Mouse (Mus musculus) hindbrain, postnatal 0 days (tissue): ENCODE results near the gene Tnfrsf23. TPM values are rescaled to one million over a fixed set of nuclear protein-coding genes. Genes with fewer than 3 reads are reported as not detected.

Experiments used
- ATAC-seq: fragments of 200-750 bp; cut with Nextera tagmentation; 2 replicates; pipeline ENCODE4 v1.8.0; 2017; ENCODE audit warnings: mild to moderate bottlenecking, moderate TSS enrichment, moderate library complexity
- DNase-seq: peaks from one replicate; pipeline ENCODE4 v3.0.0-alpha.2; 2015; ENCODE audit warnings: low spot score
- H3K27ac ChIP-seq: fragments of 300-500 bp; sonication (generic); 2 replicates; pipeline ENCODE4 v1.5.1; 2014; ENCODE audit warnings: mild to moderate bottlenecking
- H3K27me3 ChIP-seq: fragments of 300-500 bp; sonication (generic); 2 replicates; pipeline ENCODE4 v1.6.1; 2014; ENCODE audit warnings: low read length, mixed read lengths; ENCODE audit not compliant: insufficient read depth
- H3K36me3 ChIP-seq: fragments of 300-500 bp; sonication (generic); 2 replicates; pipeline ENCODE4 v1.6.1; 2014; ENCODE audit warnings: low read length, mixed read lengths; ENCODE audit not compliant: insufficient read depth
- H3K4me1 ChIP-seq: fragments of 300-500 bp; sonication (generic); 2 replicates; pipeline ENCODE4 v1.6.1; 2014; ENCODE audit warnings: antibody characterized with exemption, low read length, mixed read lengths; ENCODE audit not compliant: insufficient read depth
- H3K4me2 ChIP-seq: fragments of 300-500 bp; sonication (generic); 2 replicates; pipeline ENCODE4 v1.6.1; 2014; ENCODE audit warnings: low read depth, mild to moderate bottlenecking, low read length, moderate library complexity, mixed read lengths
- H3K4me3 ChIP-seq: fragments of 300-500 bp; sonication (generic); 2 replicates; pipeline ENCODE4 v1.5.1; 2014; ENCODE audit warnings: low read length
- H3K9ac ChIP-seq: fragments of 300-500 bp; sonication (generic); replicated peaks from 2 replicates; pipeline ENCODE4 v1.6.1; 2014; ENCODE audit warnings: mild to moderate bottlenecking, low read length, moderate library complexity, mixed read lengths
- H3K9me3 ChIP-seq: fragments of 300-500 bp; sonication (generic); 2 replicates; pipeline ENCODE4 v1.6.1; 2016; ENCODE audit warnings: low read length, mixed read lengths
- CTCF ChIP-seq: IDR thresholded peaks from 2 replicates; pipeline ENCODE4 v1.5.1; 2016; ENCODE audit warnings: antibody characterized with exemption, control low read depth, low read depth
- WGBS: fragments of 180-500 bp; shearing (Covaris S2); extraction: QIAGEN DNeasy Blood & Tissue Kit; methylation state at CpG from one replicate; pipeline ENCODE4 v1.1.7; 2014; 5-methylcytosine and 5-hydroxymethylcytosine counted together
- polyA plus RNA-seq: library from polyadenylated mRNA; unstranded; fragments of >200 nt; fragmentation: Nextera tagmentation; extraction: Ambion mirVana; gene quantifications from 2 replicates; pipeline ENCODE4 v1.2.1, GENCODE M21; 2015
- total RNA-seq: library from RNA; depleted of rRNA; stranded (reverse); fragments of >200 nt; gene quantifications from 2 replicates; pipeline ENCODE4 v1.2.3, GENCODE M21; 2014; rRNA removed

Gene Tnfrsf23
- total and polyA plus RNA-seq, 2 experiments from 2014 or later, result 0.74 to 1.5 TPM

DNA sequence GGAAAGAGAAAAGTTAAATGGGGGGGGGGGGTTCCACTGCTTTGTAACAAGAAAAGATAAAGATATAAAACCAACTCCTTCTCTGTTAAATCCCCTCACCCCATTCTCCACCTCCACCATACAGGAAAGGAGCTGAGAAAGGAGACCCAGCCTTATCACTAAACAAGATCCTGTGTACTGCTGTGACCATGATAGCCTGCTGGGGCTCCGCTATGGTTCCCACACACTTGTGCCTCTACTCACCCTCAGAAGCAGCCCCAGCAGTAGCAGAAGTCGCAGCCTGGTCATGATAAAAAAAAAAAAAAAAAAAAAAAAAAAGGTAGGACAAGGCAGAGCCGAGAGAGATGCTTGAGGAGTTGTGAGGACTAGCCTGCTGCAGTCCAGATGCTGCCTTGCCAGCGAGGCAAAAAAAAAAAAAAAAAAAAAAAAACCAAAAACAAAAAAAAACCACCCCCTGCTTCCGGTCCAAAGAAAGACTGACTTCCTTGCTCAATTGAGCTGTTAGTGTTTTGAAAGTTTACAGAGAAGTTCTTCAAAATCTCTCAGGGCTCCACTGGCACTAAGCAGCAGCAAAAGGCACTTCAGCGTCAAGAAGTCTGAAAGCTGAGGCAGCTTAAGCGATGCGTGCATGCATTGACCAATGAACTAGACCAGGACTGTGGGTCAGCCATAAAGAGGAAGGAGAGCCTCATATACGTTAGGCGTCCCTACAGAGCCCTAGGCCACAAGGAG lies 58.0 kb downstream of the Tnfrsf23 start:
- Histone ChIP-seq H3K4me2 (no peak overlapping the region), H3K9ac (no peak overlapping the region), H3K4me3 (no peak overlapping the region), H3K27ac (no peak overlapping the region), H3K4me1 (no peaks in the 10 kb centered on the region), H3K27me3 (no peaks in the 10 kb centered on the region), H3K36me3 (no peaks in the 10 kb centered on the region), H3K9me3 (no peaks in the 10 kb centered on the region)
- ATAC-seq (no peak), DNase-seq (no peak)
- TF ChIP-seq CTCF, result no peak
- WGBS, result 65% methylated on average over 10 of the region's 10 CpGs

DNA sequence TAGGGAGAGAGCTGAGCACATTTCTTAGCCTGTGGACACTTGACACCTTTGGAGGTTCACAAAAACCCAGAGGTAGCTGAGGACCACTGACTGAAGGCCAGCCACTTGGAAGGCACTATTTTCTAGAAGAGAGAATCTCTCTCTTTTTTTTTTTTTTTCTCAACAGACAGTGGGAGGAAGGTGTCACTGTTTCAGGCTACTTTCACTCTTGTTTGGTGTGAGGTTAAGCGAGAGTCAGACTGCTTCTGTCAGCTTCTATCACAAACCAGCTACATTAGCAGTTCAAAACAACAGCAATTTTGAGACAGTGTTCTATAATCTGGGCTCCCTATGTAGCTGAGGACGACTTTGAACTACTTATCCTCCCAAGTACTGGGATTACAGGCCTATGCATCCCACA lies 59.5 kb downstream of the Tnfrsf23 start:
- Histone ChIP-seq H3K9me3 (no peaks in the 10 kb centered on the region), H3K9ac (no peak overlapping the region), H3K4me2 (no peak overlapping the region), H3K4me1 (no peaks in the 10 kb centered on the region), H3K4me3 (no peak overlapping the region), H3K36me3 (no peaks in the 10 kb centered on the region), H3K27me3 (no peaks in the 10 kb centered on the region), H3K27ac (no peak overlapping the region)
- DNase-seq (no peak), ATAC-seq (no peak)
- no peak for TF ChIP-seq CTCF
- 69% methylated on average over 2 of the region's 2 CpGs for WGBS

GRCm38 (mm10) chr7:143625151-143625550 lies 60.5 kb downstream of the Tnfrsf23 start:
- no peak overlapping the region for H3K4me3 ChIP-seq
- H3K4me2 ChIP-seq, result no peak overlapping the region
- H3K27me3 ChIP-seq, result no peaks in the 10 kb centered on the region
- H3K4me1 ChIP-seq, result no peaks in the 10 kb centered on the region
- H3K9me3 ChIP-seq, result no peaks in the 10 kb centered on the region
- 72% methylated on average over 5 of the region's 5 CpGs for WGBS
- H3K36me3 ChIP-seq, result no peaks in the 10 kb centered on the region
- no peak overlapping the region for H3K9ac ChIP-seq
- DNase-seq (no peak), ATAC-seq (no peak)
- no peak overlapping the region for H3K27ac ChIP-seq
- TF ChIP-seq CTCF, result no peak

DNA sequence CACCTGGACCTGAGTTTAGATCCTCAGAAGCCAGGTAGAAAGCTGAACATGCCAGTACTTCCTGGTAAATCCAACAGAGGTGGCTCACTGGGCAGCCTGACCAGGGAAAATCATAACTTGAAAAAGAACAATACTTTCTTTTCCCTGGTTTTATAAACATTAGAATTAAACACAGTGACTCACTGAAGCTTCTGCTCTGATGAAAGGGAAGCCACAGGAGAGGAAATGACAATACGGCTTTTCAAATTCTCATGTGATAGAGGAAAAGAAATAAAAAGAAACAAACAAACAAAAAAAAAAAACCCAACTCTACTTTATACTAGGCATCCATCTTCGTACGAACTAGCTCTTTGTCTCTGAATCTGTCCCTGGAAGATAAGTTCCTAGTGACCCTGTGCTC lies 61.1 kb downstream of the Tnfrsf23 start:
- Histone ChIP-seq H3K27ac (no peak overlapping the region), H3K9ac (no peak overlapping the region), H3K27me3 (no peaks in the 10 kb centered on the region), H3K4me1 (no peaks in the 10 kb centered on the region), H3K4me2 (no peak overlapping the region), H3K9me3 (no peaks in the 10 kb centered on the region), H3K4me3 (no peak overlapping the region), H3K36me3 (no peaks in the 10 kb centered on the region)
- 76% methylated on average over 3 of the region's 3 CpGs for WGBS
- ATAC-seq (no peak), DNase-seq (no peak)
- no peak for TF ChIP-seq CTCF

DNA sequence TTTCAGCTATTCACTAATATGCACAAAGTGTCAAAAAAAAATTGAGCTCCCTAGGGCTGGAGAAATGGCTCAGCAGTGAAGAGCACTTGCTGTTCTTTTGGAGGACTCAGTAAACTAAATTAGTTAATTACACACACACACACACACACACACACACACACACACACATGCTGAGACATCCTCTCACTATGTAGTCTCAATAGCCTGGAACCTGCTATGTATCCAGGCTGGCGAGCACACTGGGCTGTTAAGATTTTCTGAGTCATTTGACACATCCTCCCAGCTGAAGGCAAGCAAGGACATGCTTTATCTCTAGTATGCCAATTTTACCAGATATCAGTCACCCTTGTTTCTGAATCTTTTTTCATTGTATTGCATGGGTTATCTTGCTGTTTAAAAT lies 64.7 kb downstream of the Tnfrsf23 start:
- H3K4me2 ChIP-seq, result no peak overlapping the region
- no peak for TF ChIP-seq CTCF
- H3K4me1 ChIP-seq, result no peaks in the 10 kb centered on the region
- DNase-seq (no peak), ATAC-seq (no peak)
- H3K4me3 ChIP-seq, result no peak overlapping the region
- no peaks in the 10 kb centered on the region for H3K27me3 ChIP-seq
- WGBS, result 48% methylated on average over 1 of the region's 1 CpGs
- H3K9me3 ChIP-seq, result no peaks in the 10 kb centered on the region
- no peak overlapping the region for H3K9ac ChIP-seq
- no peaks in the 10 kb centered on the region for H3K36me3 ChIP-seq
- no peak overlapping the region for H3K27ac ChIP-seq

Other genes starting within 250 kb of the Tnfrsf23 start
- gene Cdkn1c, start 224.8 kb downstream of the Tnfrsf23 start, total RNA-seq, result 127 and 139 TPM in 2 replicates
- gene Cdkn1c, start 224.8 kb downstream of the Tnfrsf23 start, polyA plus RNA-seq, result 144 and 150 TPM in 2 replicates
- 0.58 and 1.8 TPM in 2 replicates for gene Slc22a18, start 212.1 kb downstream of the Tnfrsf23 start, total RNA-seq
- 0.90 and 1.2 TPM in 2 replicates for gene Slc22a18, start 212.1 kb downstream of the Tnfrsf23 start, polyA plus RNA-seq
- 0.52 TPM in 1 of 2 replicates, not detected in the other for gene Phlda2, start 182.7 kb downstream of the Tnfrsf23 start, total RNA-seq
- 0.66 and 0.73 TPM in 2 replicates for gene Phlda2, start 182.7 kb downstream of the Tnfrsf23 start, polyA plus RNA-seq
- 139 and 140 TPM in 2 replicates for gene Nap1l4, start 136.8 kb downstream of the Tnfrsf23 start, total RNA-seq
- gene Nap1l4, start 136.8 kb downstream of the Tnfrsf23 start, polyA plus RNA-seq, result 251 and 253 TPM in 2 replicates
- gene Cars, start 85.8 kb downstream of the Tnfrsf23 start, total RNA-seq, result 32.4 and 35.4 TPM in 2 replicates
- 65.4 and 73.8 TPM in 2 replicates for gene Cars, start 85.8 kb downstream of the Tnfrsf23 start, polyA plus RNA-seq
- gene Tnfrsf26, start 57.1 kb downstream of the Tnfrsf23 start, total RNA-seq, result 0.47 and 0.54 TPM in 2 replicates
- gene Tnfrsf26, start 57.1 kb downstream of the Tnfrsf23 start, polyA plus RNA-seq, result 0.16 and 0.20 TPM in 2 replicates
- gene Tnfrsf22, start 36.2 kb downstream of the Tnfrsf23 start, total RNA-seq, result 2.9 and 4.8 TPM in 2 replicates
- gene Tnfrsf22, start 36.2 kb downstream of the Tnfrsf23 start, polyA plus RNA-seq, result 4.5 and 5.1 TPM in 2 replicates
- gene Osbpl5, start 71.1 kb upstream of the Tnfrsf23 start, total RNA-seq, result 52.8 and 59.9 TPM in 2 replicates
- 24.2 and 27.6 TPM in 2 replicates for gene Osbpl5, start 71.1 kb upstream of the Tnfrsf23 start, polyA plus RNA-seq
- not detected in 2 replicates for gene Mrgprg, start 81.1 kb upstream of the Tnfrsf23 start, total RNA-seq
- gene Mrgprg, start 81.1 kb upstream of the Tnfrsf23 start, polyA plus RNA-seq, result not detected in 2 replicates
- 8.5 and 10.9 TPM in 2 replicates for gene Mrgpre, start 98.6 kb upstream of the Tnfrsf23 start, total RNA-seq
- gene Mrgpre, start 98.6 kb upstream of the Tnfrsf23 start, polyA plus RNA-seq, result 4.8 and 6.8 TPM in 2 replicates
- gene Nadsyn1, start 137.0 kb upstream of the Tnfrsf23 start, total RNA-seq, result 8.7 and 10.7 TPM in 2 replicates
- 4.6 and 5.1 TPM in 2 replicates for gene Nadsyn1, start 137.0 kb upstream of the Tnfrsf23 start, polyA plus RNA-seq
- gene Dhcr7, start 137.3 kb upstream of the Tnfrsf23 start, total RNA-seq, result 55.6 and 84.4 TPM in 2 replicates
- 64.1 and 70.2 TPM in 2 replicates for gene Dhcr7, start 137.3 kb upstream of the Tnfrsf23 start, polyA plus RNA-seq
- gene Gm498, start 181.0 kb upstream of the Tnfrsf23 start, total RNA-seq, result not detected in 2 replicates
- not detected in 2 replicates for gene Gm498, start 181.0 kb upstream of the Tnfrsf23 start, polyA plus RNA-seq